9 mouse cellular contexts compared by ENCODE assay signal in the genomic region with DNA sequence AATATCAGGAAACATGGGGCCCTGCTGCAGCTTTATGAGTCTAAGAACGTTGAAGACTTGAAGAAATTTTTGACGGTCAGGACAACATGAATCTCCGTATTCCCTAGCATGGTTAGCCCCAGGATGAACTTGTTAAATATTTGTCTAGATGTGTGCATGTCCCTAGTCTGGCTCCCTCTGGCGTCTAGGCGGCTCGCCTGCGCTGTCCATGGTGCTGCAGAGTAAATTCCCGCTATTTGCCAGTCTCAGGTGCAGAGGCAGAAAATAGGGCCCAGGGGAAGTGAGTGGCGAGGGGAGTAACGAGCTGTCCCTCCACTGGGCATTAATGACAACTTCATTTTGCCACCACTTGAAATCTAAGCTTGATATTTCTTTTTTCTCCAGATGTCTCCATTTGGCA. TPM values are rescaled to one million over a fixed set of nuclear protein-coding genes. Genes with fewer than 3 reads are reported as not detected.
DNase-seq lines count a peak whose midpoint lies in the region; ATAC-seq and TF ChIP-seq lines count a peak whose summit lies in the region.
"Had no signal": no experiment of that assay in that cellular context is flagged by ENCODE, and none has a peak within 500 bp of the region (broad histone marks: within the 10 kb centered on the region; RNA-seq: fewer than 3 reads in every experiment).

No protein-coding gene starts in this region.

- H3K4me1 ChIP-seq in cerebellum, adult 2 months (ENCODE audit: control insufficient read depth, insufficient read depth, low read length): no peaks in the 10 kb centered on the region
- no peaks in the 10 kb centered on the region for H3K4me1 ChIP-seq in liver, embryonic 12.5 days
- H3K4me1 ChIP-seq in midbrain, embryonic 13.5 days (replicated peaks): no peaks in the 10 kb centered on the region
- H3K4me1 ChIP-seq: heart, embryonic 15.5 days had no signal

- H3K4me2 ChIP-seq in liver, embryonic 12.5 days: no peak overlapping the region
- H3K4me2 ChIP-seq in midbrain, embryonic 13.5 days (replicated peaks): no peak overlapping the region
- H3K4me2 ChIP-seq: heart, embryonic 15.5 days had no signal

- no peak for DNase-seq in cerebellum, adult 2 months
- DNase-seq in cerebellum, adult 11-12 months: no peak
- peak; percentile 57 for DNase-seq in liver
- DNase-seq in embryo, embryonic 10.5 days (ENCODE audit: low spot score): peak; percentile 79
- peak; percentile 65 to 73 for DNase-seq in kidney, postnatal 25 days
- DNase-seq in urinary bladder, adult 2 months (ENCODE audit: low spot score): peak; percentile 42

- H3K27ac ChIP-seq in cerebellum, adult 2 months (ENCODE audit: insufficient read depth, low read length): no peak overlapping the region
- no peak overlapping the region for H3K27ac ChIP-seq in liver, embryonic 12.5 days
- no peak overlapping the region for H3K27ac ChIP-seq in midbrain, embryonic 13.5 days
- H3K27ac ChIP-seq: heart, embryonic 15.5 days had no signal

- TF ChIP-seq CTCF in cerebellum, adult 2 months (IDR thresholded peaks at IDR 0.05; ENCODE audit: borderline replicate concordance, insufficient read depth, low read depth, low read length): peak; percentile 27; the same call in 1 of the 2 replicates

- TF ChIP-seq POLR2A in cerebellum, adult 2 months (IDR thresholded peaks at IDR 0.05; ENCODE audit: borderline replicate concordance, insufficient read depth, low read length): no peak

- H3K36me3 ChIP-seq in liver, embryonic 12.5 days: no peaks in the 10 kb centered on the region
- no peaks in the 10 kb centered on the region for H3K36me3 ChIP-seq in midbrain, embryonic 13.5 days
- H3K36me3 ChIP-seq: heart, embryonic 15.5 days had no signal

- no peaks in the 10 kb centered on the region for H3K9me3 ChIP-seq in liver, embryonic 12.5 days (replicated peaks)
- 0 out of 2 replicates have a peak, but pooled peaks cover 5% of the 10 kb centered on the region for H3K9me3 ChIP-seq in midbrain, embryonic 13.5 days
- H3K9me3 ChIP-seq: heart, embryonic 15.5 days had no signal

- WGBS in cerebellum, adult 2 months: 22% methylated on average over 10 of the region's 10 CpGs
- WGBS in liver, embryonic 12.5 days (ENCODE audit: insufficient replicate concordance): 16% methylated on average over 10 of the region's 10 CpGs
- WGBS in midbrain, embryonic 13.5 days: 21% methylated on average over 10 of the region's 10 CpGs

- no peak for ATAC-seq in liver, embryonic 12.5 days
- ATAC-seq in midbrain, embryonic 13.5 days: 0 out of 2 replicates have a peak, but pooled peaks have one; percentile 45

- H3K4me3 ChIP-seq in cerebellum, adult 2 months (replicated peaks; ENCODE audit: insufficient read depth, low read depth, low read length): no peak overlapping the region
- no peak overlapping the region for H3K4me3 ChIP-seq in liver, embryonic 12.5 days
- H3K4me3 ChIP-seq in midbrain, embryonic 13.5 days (replicated peaks): no peak overlapping the region
- H3K4me3 ChIP-seq: heart, embryonic 15.5 days had no signal

- no peaks in the 10 kb centered on the region for H3K27me3 ChIP-seq in cerebellum, adult 2 months (ENCODE audit: control insufficient read depth, insufficient read depth, low read length)
- H3K27me3 ChIP-seq in liver, embryonic 12.5 days (replicated peaks): no peaks in the 10 kb centered on the region
- H3K27me3 ChIP-seq in midbrain, embryonic 13.5 days: no peaks in the 10 kb centered on the region

- H3K9ac ChIP-seq in liver, embryonic 12.5 days: no peak overlapping the region
- H3K9ac ChIP-seq in midbrain, embryonic 13.5 days (replicated peaks): no peak overlapping the region
- H3K9ac ChIP-seq: heart, embryonic 15.5 days had no signal

RNA-seq across cellular contexts. Expression of a gene that starts 16.0 kb away (rescaled TPM):
- polyA plus RNA-seq in cerebellum, adult 2 months (2012; rRNA removed): 1.7 and 2.9 TPM in 2 replicates
- 0.05 and 0.13 TPM in 2 replicates for polyA plus RNA-seq in liver, embryonic 12.5 days (2016; fragmentation: Nextera tagmentation; extraction: Ambion mirVana)
- polyA plus RNA-seq in midbrain, embryonic 13.5 days (2015; fragmentation: Nextera tagmentation; extraction: Ambion mirVana): 3.8 and 4.2 TPM in 2 replicates
- not detected in 2 replicates for polyA plus RNA-seq in urinary bladder, adult 2 months (2012; rRNA removed)

Comparison
In these comparisons a context has a peak if more than half of its experiments do, and no peak if none do; other contexts are left out.
1. DNase-seq: peak in liver (single experiment), embryo, embryonic 10.5 days (single experiment), kidney, postnatal 25 days (2 of 2) and urinary bladder, adult 2 months (single experiment); none in cerebellum, adult 2 months (0 of 2) and cerebellum, adult 11-12 months (single experiment).